21 mouse cellular contexts compared by ENCODE assay signal in genomic region chr4:148108565-148109100, GRCm38 (mm10). TPM values are rescaled to one million over a fixed set of nuclear protein-coding genes. Genes with fewer than 3 reads are reported as not detected.
A peak's percentile ranks its signal among the peaks of the same experiment; 100 is the strongest.
DNase-seq lines count a peak whose midpoint lies in the region; ATAC-seq and TF ChIP-seq lines count a peak whose summit lies in the region.
"Had no signal": no experiment of that assay in that cellular context is flagged by ENCODE, and none has a peak within 500 bp of the region (broad histone marks: within the 10 kb centered on the region; RNA-seq: fewer than 3 reads in every experiment).

No protein-coding gene starts in this region.

- no peak for TF ChIP-seq CTCF in hindbrain, postnatal 0 days (IDR thresholded peaks at IDR 0.05; ENCODE audit: low read depth)

- intact Hi-C loops in gastrocnemius, postnatal 14 days (cut with DNase I; ENCODE audit: low total_unique reads), result loop anchor here (10.0 kb wide), 1 partner anchor 326 kb away; no protein-coding TSS in a partner anchor

- peaks cover 44% of the 10 kb centered on the region for H3K36me3 ChIP-seq in forebrain, embryonic 13.5 days (ENCODE audit: poor library complexity, severe bottlenecking)
- peaks cover 6% of the 10 kb centered on the region for H3K36me3 ChIP-seq in forebrain, embryonic 12.5 days (replicated peaks)
- H3K36me3 ChIP-seq in hindbrain, postnatal 0 days (ENCODE audit: insufficient read depth, low read length), result no peaks in the 10 kb centered on the region
- H3K36me3 ChIP-seq: limb, embryonic 12.5 days had no signal

- peak; percentile 26 for DNase-seq in 3T3-L1 (ENCODE audit: low read depth, low spot score)
- no peak for DNase-seq in hindbrain, postnatal 0 days (ENCODE audit: low spot score)
- DNase-seq in urinary bladder, adult 18-20 months (ENCODE audit: low spot score in 2 of 2), result no peak
- no peak for DNase-seq in gastrocnemius, postnatal 14 days
- no peak for DNase-seq in urinary bladder, postnatal 4 days (ENCODE audit: low spot score in 2 of 2)
- DNase-seq: B cell, adult 2 months; cerebellum, adult 9-10 months; gastrocnemius, postnatal 25 days; retina, postnatal 1 day; thymus, postnatal 25 days had no signal

- H3K9me3 ChIP-seq in forebrain, embryonic 13.5 days (replicated peaks), result no peaks in the 10 kb centered on the region
- H3K9me3 ChIP-seq in forebrain, embryonic 12.5 days, result no peaks in the 10 kb centered on the region
- no peaks in the 10 kb centered on the region for H3K9me3 ChIP-seq in hindbrain, postnatal 0 days (ENCODE audit: low read length)
- H3K9me3 ChIP-seq: limb, embryonic 12.5 days; midbrain, embryonic 13.5 days had no signal

- H3K4me2 ChIP-seq in forebrain, embryonic 13.5 days, result no peak overlapping the region
- H3K4me2 ChIP-seq in forebrain, embryonic 12.5 days, result no peak overlapping the region
- no peak overlapping the region for H3K4me2 ChIP-seq in hindbrain, postnatal 0 days (ENCODE audit: low read depth, low read length)
- H3K4me2 ChIP-seq: midbrain, embryonic 13.5 days had no signal

- H3K9ac ChIP-seq in forebrain, embryonic 13.5 days, result 0 out of 2 replicates have a peak overlapping the region, but pooled peaks have one; percentile 30
- H3K9ac ChIP-seq in forebrain, embryonic 12.5 days, result no peak overlapping the region
- no peak overlapping the region for H3K9ac ChIP-seq in hindbrain, postnatal 0 days (replicated peaks; ENCODE audit: low read length)
- H3K9ac ChIP-seq: limb, embryonic 12.5 days; lung, embryonic 14.5 days had no signal

- WGBS in forebrain, embryonic 13.5 days, result 73% methylated on average over 7 of the region's 7 CpGs
- WGBS in forebrain, embryonic 12.5 days, result 69% methylated on average over 7 of the region's 7 CpGs
- 43% methylated on average over 7 of the region's 7 CpGs for WGBS in hindbrain, postnatal 0 days

- 0 out of 2 replicates have a peak overlapping the region, but pooled peaks have one; percentile 70 for H3K27ac ChIP-seq in forebrain, embryonic 13.5 days
- no peak overlapping the region for H3K27ac ChIP-seq in forebrain, embryonic 12.5 days
- H3K27ac ChIP-seq in hindbrain, postnatal 0 days, result peak overlapping the region; percentile 48; the same call in 1 of the 2 replicates
- H3K27ac ChIP-seq: kidney, postnatal 0 days; left cerebral cortex, adult 2 months; limb, embryonic 12.5 days; macrophage had no signal

- H3K27me3 ChIP-seq in forebrain, embryonic 13.5 days, result no peaks in the 10 kb centered on the region
- H3K27me3 ChIP-seq in forebrain, embryonic 12.5 days, result no peaks in the 10 kb centered on the region
- H3K27me3 ChIP-seq in hindbrain, postnatal 0 days (ENCODE audit: insufficient read depth, low read length), result no peaks in the 10 kb centered on the region
- H3K27me3 ChIP-seq: midbrain, embryonic 13.5 days; Patski had no signal

- no peak for ATAC-seq in forebrain, embryonic 13.5 days
- ATAC-seq in forebrain, embryonic 12.5 days (ENCODE audit: low FRiP score), result no peak
- 0 out of 4 replicates have a peak, but pooled peaks have one; percentile 23 for ATAC-seq in hematopoietic stem cell, adult 5-6 weeks (replicated peaks in 1 of 2; ENCODE audit: insufficient read depth in 1 of 2, low FRiP score in 2 of 2, low TSS enrichment in 1 of 2, low read depth in 1 of 2, poor library complexity in 2 of 2, severe bottlenecking in 2 of 2)
- ATAC-seq in hindbrain, postnatal 0 days, result no peak
- ATAC-seq: Patski had no signal

- no peak overlapping the region for H3K4me3 ChIP-seq in forebrain, embryonic 13.5 days
- H3K4me3 ChIP-seq in forebrain, embryonic 12.5 days (replicated peaks), result no peak overlapping the region
- no peak overlapping the region for H3K4me3 ChIP-seq in hindbrain, postnatal 0 days (ENCODE audit: low read length)
- H3K4me3 ChIP-seq: left cerebral cortex, adult 2 months; limb, embryonic 12.5 days; midbrain, embryonic 13.5 days; myocyte had no signal

- H3K4me1 ChIP-seq in forebrain, embryonic 13.5 days, result peaks cover 9% of the 10 kb centered on the region; the same call in 1 of the 2 replicates
- no peaks in the 10 kb centered on the region for H3K4me1 ChIP-seq in forebrain, embryonic 12.5 days
- peaks cover 15% of the 10 kb centered on the region; the same call in 1 of the 2 replicates for H3K4me1 ChIP-seq in hindbrain, postnatal 0 days (ENCODE audit: insufficient read depth, low read length)

RNA-seq across cellular contexts. Expression of gene Agtrap, which starts 20.8 kb away (rescaled TPM):
- 6.9 and 8.3 TPM in 2 replicates for polyA plus RNA-seq in forebrain, embryonic 13.5 days (2015; fragmentation: Nextera tagmentation; extraction: Ambion mirVana)
- 8.4 and 9.2 TPM in 2 replicates for polyA plus RNA-seq in forebrain, embryonic 12.5 days (2016; fragmentation: Nextera tagmentation; extraction: Ambion mirVana)
- total RNA-seq in hematopoietic stem cell, adult 5-6 weeks (2017), result 42.2 and 44.9 TPM in 2 replicates
- total RNA-seq in hindbrain, postnatal 0 days (2014; rRNA removed), result 6.2 and 7.6 TPM in 2 replicates
- 9.9 and 10.4 TPM in 2 replicates for polyA plus RNA-seq in hindbrain, postnatal 0 days (2015; fragmentation: Nextera tagmentation; extraction: Ambion mirVana)
- total RNA-seq in gastrocnemius, postnatal 14 days (2021), result 10 to 100 TPM; 12.3 to 14.7 TPM

RNA-seq across cellular contexts. Expression of gene Mad2l2, which starts 21.6 kb away (rescaled TPM):
- 96.6 and 107 TPM in 2 replicates for polyA plus RNA-seq in forebrain, embryonic 13.5 days (2015; fragmentation: Nextera tagmentation; extraction: Ambion mirVana)
- 76.1 and 81.6 TPM in 2 replicates for polyA plus RNA-seq in forebrain, embryonic 12.5 days (2016; fragmentation: Nextera tagmentation; extraction: Ambion mirVana)
- total RNA-seq in hematopoietic stem cell, adult 5-6 weeks (2017), result 4.1 and 10.3 TPM in 2 replicates
- total RNA-seq in hindbrain, postnatal 0 days (2014; rRNA removed), result 39.9 and 56.5 TPM in 2 replicates
- polyA plus RNA-seq in hindbrain, postnatal 0 days (2015; fragmentation: Nextera tagmentation; extraction: Ambion mirVana), result 99.7 and 102 TPM in 2 replicates
- total RNA-seq in gastrocnemius, postnatal 14 days (2021), result 10 to 100 TPM; 11.5 to 12.9 TPM

RNA-seq across cellular contexts. Expression of gene Draxin, which starts 21.9 kb away (rescaled TPM):
- 11.7 and 12.5 TPM in 2 replicates for polyA plus RNA-seq in forebrain, embryonic 13.5 days (2015; fragmentation: Nextera tagmentation; extraction: Ambion mirVana)
- polyA plus RNA-seq in forebrain, embryonic 12.5 days (2016; fragmentation: Nextera tagmentation; extraction: Ambion mirVana), result 6.4 and 8.0 TPM in 2 replicates
- total RNA-seq in hematopoietic stem cell, adult 5-6 weeks (2017), result not detected in 2 replicates
- total RNA-seq in hindbrain, postnatal 0 days (2014; rRNA removed), result 42.3 and 44.9 TPM in 2 replicates
- polyA plus RNA-seq in hindbrain, postnatal 0 days (2015; fragmentation: Nextera tagmentation; extraction: Ambion mirVana), result 7.2 TPM in 2 replicates
- total RNA-seq in gastrocnemius, postnatal 14 days (2021), result under 1 TPM; 0.10 to 0.13 TPM
- total RNA-seq: gastrocnemius, postnatal 25 days had no signal
- polyA plus RNA-seq: lung, embryonic 14.5 days; macrophage had no signal

RNA-seq across cellular contexts. Expression of gene Fbxo6, which starts 43.3 kb away (rescaled TPM):
- polyA plus RNA-seq in forebrain, embryonic 13.5 days (2015; fragmentation: Nextera tagmentation; extraction: Ambion mirVana), result 14.2 and 16.7 TPM in 2 replicates
- 14.9 and 16.4 TPM in 2 replicates for polyA plus RNA-seq in forebrain, embryonic 12.5 days (2016; fragmentation: Nextera tagmentation; extraction: Ambion mirVana)
- 6.2 and 13.1 TPM in 2 replicates for total RNA-seq in hematopoietic stem cell, adult 5-6 weeks (2017)
- total RNA-seq in hindbrain, postnatal 0 days (2014; rRNA removed), result 23.7 and 36.3 TPM in 2 replicates
- polyA plus RNA-seq in hindbrain, postnatal 0 days (2015; fragmentation: Nextera tagmentation; extraction: Ambion mirVana), result 23.8 and 24.0 TPM in 2 replicates
- total RNA-seq in gastrocnemius, postnatal 14 days (2021), result 10 to 100 TPM; 22.9 to 29.1 TPM

RNA-seq across cellular contexts. Expression of gene Fbxo44, which starts 51.6 kb away (rescaled TPM):
- 62.4 and 71.9 TPM in 2 replicates for polyA plus RNA-seq in forebrain, embryonic 13.5 days (2015; fragmentation: Nextera tagmentation; extraction: Ambion mirVana)
- polyA plus RNA-seq in forebrain, embryonic 12.5 days (2016; fragmentation: Nextera tagmentation; extraction: Ambion mirVana), result 57.5 and 60.5 TPM in 2 replicates
- total RNA-seq in hematopoietic stem cell, adult 5-6 weeks (2017), result 3.9 and 4.1 TPM in 2 replicates
- 199 and 200 TPM in 2 replicates for total RNA-seq in hindbrain, postnatal 0 days (2014; rRNA removed)
- 118 and 122 TPM in 2 replicates for polyA plus RNA-seq in hindbrain, postnatal 0 days (2015; fragmentation: Nextera tagmentation; extraction: Ambion mirVana)
- 1 to 10 TPM; 1.4 to 3.3 TPM for total RNA-seq in gastrocnemius, postnatal 14 days (2021)

Comparison
In these comparisons a context has a peak if more than half of its experiments do, and no peak if none do; other contexts are left out.
1. ATAC-seq: peak in hematopoietic stem cell, adult 5-6 weeks (2 of 2); none in forebrain, embryonic 13.5 days (single experiment), forebrain, embryonic 12.5 days (single experiment) and hindbrain, postnatal 0 days (single experiment).
2. RNA of gene Draxin, which starts 21.9 kb away (total RNA-seq): 42.3 to 44.9 TPM in hindbrain, postnatal 0 days; 0.10 to 0.13 TPM in gastrocnemius, postnatal 14 days and not detected in hematopoietic stem cell, adult 5-6 weeks; every median in the first group is over 10 times any median in the second.